Mouse (Mus musculus): ENCODE data around the gene Acr.

The Acr gene

DNA sequence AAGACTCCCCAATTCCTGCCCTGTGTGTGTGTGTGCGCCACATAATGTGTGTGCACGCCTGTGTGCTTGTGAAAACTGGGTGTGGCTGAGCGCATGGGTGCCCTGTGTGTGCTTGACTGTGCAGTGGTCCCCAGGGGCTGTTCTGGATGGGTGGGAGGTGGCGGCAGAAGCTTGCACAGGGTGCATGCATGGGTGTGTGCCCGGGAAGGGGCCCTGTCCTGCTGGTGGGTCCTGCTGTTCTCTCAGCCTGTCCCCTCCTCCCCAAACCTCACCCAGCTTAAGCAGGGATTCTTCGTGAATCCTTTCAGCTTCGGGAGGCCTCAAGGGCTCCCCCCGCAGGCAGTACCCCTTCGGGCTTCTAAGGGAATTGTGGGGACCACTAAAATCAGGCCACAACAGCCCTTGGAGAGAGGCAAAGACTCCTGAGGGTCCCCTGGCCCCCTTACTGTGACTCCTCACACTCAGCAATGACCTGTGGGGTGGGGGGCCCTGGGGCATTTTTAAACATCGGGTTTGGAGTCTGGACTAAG, 8.9 kb upstream of the Acr start:
- DNase-seq (ENCODE audit: low read depth, low spot score): no peak
- no peaks in the 10 kb centered on the region for H3K27me3 ChIP-seq (ENCODE audit: control insufficient read depth, insufficient read depth, low read length, poor library complexity, severe bottlenecking)
- no peaks in the 10 kb centered on the region for H3K36me3 ChIP-seq (ENCODE audit: control insufficient read depth, insufficient read depth, low read length, poor library complexity, severe bottlenecking)

- DNase-seq (ENCODE audit: low read depth, low spot score): no peak
- Histone ChIP-seq H3K27me3 (ENCODE audit: control insufficient read depth, insufficient read depth, low read length, poor library complexity, severe bottlenecking) (no peaks in the 10 kb centered on the region), H3K36me3 (ENCODE audit: control insufficient read depth, insufficient read depth, low read length, poor library complexity, severe bottlenecking) (no peaks in the 10 kb centered on the region)
Observed at GRCm38 (mm10) chr15:89572147-89572546, 4.0 kb downstream of the Acr start.

- no peak for DNase-seq (ENCODE audit: low read depth, low spot score)
- no peaks in the 10 kb centered on the region for H3K36me3 ChIP-seq (ENCODE audit: control insufficient read depth, insufficient read depth, low read length, poor library complexity, severe bottlenecking)
- H3K27me3 ChIP-seq (ENCODE audit: control insufficient read depth, insufficient read depth, low read length, poor library complexity, severe bottlenecking): no peaks in the 10 kb centered on the region
Observed at GRCm38 (mm10) chr15:89582494-89582893, 14.4 kb downstream of the Acr start.

DNA sequence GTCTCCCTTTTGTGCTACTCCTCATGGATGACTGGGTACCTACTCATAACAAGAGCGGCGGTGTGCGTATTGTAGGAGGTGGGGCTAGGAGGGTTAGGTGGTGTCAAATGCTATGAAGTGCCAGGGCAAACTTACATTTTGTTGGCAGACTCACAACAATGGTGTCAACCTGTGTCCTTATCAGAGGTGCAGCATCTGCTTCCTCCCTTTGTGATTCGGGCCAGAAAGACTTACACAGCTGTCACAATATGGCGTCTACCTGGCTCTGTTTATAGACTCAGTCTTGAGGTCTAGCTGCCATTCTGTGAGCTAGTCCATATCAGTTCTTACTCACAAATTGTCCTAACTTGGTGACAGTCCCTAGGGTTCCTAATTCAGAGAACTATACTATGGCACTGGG, 17.0 kb downstream of the Acr start:
- no peak for DNase-seq (ENCODE audit: low read depth, low spot score)
- no peaks in the 10 kb centered on the region for H3K36me3 ChIP-seq (ENCODE audit: control insufficient read depth, insufficient read depth, low read length, poor library complexity, severe bottlenecking)
- no peaks in the 10 kb centered on the region for H3K27me3 ChIP-seq (ENCODE audit: control insufficient read depth, insufficient read depth, low read length, poor library complexity, severe bottlenecking)

- no peaks in the 10 kb centered on the region for H3K36me3 ChIP-seq (ENCODE audit: control insufficient read depth, insufficient read depth, low read length, poor library complexity, severe bottlenecking)
- no peak for DNase-seq (ENCODE audit: low read depth, low spot score)
- no peaks in the 10 kb centered on the region for H3K27me3 ChIP-seq (ENCODE audit: control insufficient read depth, insufficient read depth, low read length, poor library complexity, severe bottlenecking)
Observed at GRCm38 (mm10) chr15:89585631-89586030, 17.5 kb downstream of the Acr start.

- no peaks in the 10 kb centered on the region for H3K27me3 ChIP-seq (ENCODE audit: control insufficient read depth, insufficient read depth, low read length, poor library complexity, severe bottlenecking)
- DNase-seq (ENCODE audit: low read depth, low spot score): no peak
- no peaks in the 10 kb centered on the region for H3K36me3 ChIP-seq (ENCODE audit: control insufficient read depth, insufficient read depth, low read length, poor library complexity, severe bottlenecking)
Observed at GRCm38 (mm10) chr15:89589146-89589545, 21.0 kb downstream of the Acr start.

DNA sequence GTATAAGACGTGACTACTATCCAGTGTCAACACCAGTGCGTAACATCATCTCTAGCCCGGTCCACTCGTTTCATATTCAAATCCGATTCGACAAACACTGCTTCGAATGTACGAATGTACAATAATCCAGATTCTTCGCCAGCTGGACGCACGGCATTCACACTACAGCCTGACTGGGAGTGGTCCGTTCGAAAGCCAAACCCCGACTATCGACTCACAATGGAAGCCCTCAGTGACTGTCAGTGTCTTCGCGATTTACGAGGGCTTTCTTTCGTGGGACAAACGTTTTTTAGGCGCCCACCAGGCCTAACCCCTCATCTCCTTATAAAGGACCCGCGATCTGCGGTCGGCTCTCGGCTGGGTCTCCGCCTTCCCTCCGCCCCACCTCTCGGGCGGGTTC, 23.2 kb downstream of the Acr start:
- Histone ChIP-seq H3K27me3 (ENCODE audit: control insufficient read depth, insufficient read depth, low read length, poor library complexity, severe bottlenecking) (no peaks in the 10 kb centered on the region), H3K36me3 (ENCODE audit: control insufficient read depth, insufficient read depth, low read length, poor library complexity, severe bottlenecking) (no peaks in the 10 kb centered on the region)
- DNase-seq (ENCODE audit: low read depth, low spot score): no peak

GRCm38 (mm10) chr15:89591723-89592455, 23.8 kb downstream of the Acr start, which contains the start of gene Rabl2:
Gene Rabl2, minus strand, starts transcription at chr15:89591923.
- DNase-seq (ENCODE audit: low read depth, low spot score): peak; percentile 82
- no peaks in the 10 kb centered on the region for H3K36me3 ChIP-seq (ENCODE audit: control insufficient read depth, insufficient read depth, low read length, poor library complexity, severe bottlenecking)
- no peaks in the 10 kb centered on the region for H3K27me3 ChIP-seq (ENCODE audit: control insufficient read depth, insufficient read depth, low read length, poor library complexity, severe bottlenecking)

DNA sequence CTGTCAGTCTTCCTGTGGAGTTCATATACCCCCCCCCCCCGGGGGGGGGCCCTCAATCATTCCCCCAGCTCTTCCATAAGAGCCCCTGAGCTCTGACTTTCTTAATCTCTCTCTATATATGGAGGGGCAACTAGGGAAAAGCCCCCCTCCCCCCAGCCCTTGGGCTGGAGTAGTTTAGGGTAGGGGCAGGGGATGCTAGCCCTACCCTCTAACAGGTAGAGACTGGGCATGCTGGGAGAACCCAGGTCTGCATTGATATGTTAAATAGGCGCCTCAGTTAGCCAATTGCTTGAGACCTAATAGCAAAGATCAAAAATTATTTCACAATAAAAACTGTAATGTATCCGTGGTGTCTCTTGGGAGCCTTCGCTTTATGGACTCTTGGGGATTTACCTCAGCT, 24.4 kb downstream of the Acr start:
- Histone ChIP-seq H3K27me3 (ENCODE audit: control insufficient read depth, insufficient read depth, low read length, poor library complexity, severe bottlenecking) (no peaks in the 10 kb centered on the region), H3K36me3 (ENCODE audit: control insufficient read depth, insufficient read depth, low read length, poor library complexity, severe bottlenecking) (no peaks in the 10 kb centered on the region)
- no peak for DNase-seq (ENCODE audit: low read depth, low spot score)

GRCm38 (mm10) chr15:89605822-89606570, 37.9 kb downstream of the Acr start:
- Histone ChIP-seq H3K36me3 (ENCODE audit: control insufficient read depth, insufficient read depth, low read length, poor library complexity, severe bottlenecking) (no peaks in the 10 kb centered on the region), H3K27me3 (ENCODE audit: control insufficient read depth, insufficient read depth, low read length, poor library complexity, severe bottlenecking) (no peaks in the 10 kb centered on the region)
- no peak for DNase-seq (ENCODE audit: low read depth, low spot score)

DNA sequence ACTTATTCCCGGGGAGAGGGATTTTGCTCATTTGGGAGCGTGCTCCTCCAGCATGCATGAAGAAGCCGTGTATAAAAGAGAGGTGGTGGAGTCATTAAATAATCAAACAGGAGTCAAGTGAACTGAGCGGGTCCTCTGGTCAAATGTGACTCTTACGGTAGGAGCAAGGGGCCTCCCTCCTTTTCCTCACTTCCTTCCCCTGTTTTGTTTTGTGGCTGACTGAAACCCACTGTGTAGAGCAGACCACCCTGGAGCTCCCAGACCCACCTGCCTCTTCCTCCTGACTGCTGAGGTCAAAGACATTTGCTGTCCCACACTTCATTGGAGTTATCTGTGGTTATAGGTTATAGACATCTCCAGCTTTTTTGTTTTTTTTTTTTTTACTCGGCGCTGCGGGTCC, 39.4 kb downstream of the Acr start:
- no peak for DNase-seq (ENCODE audit: low read depth, low spot score)
- no peaks in the 10 kb centered on the region for H3K27me3 ChIP-seq (ENCODE audit: control insufficient read depth, insufficient read depth, low read length, poor library complexity, severe bottlenecking)
- H3K36me3 ChIP-seq (ENCODE audit: control insufficient read depth, insufficient read depth, low read length, poor library complexity, severe bottlenecking): no peaks in the 10 kb centered on the region

GRCm38 (mm10) chr15:89607888-89608287, 39.8 kb downstream of the Acr start:
- DNase-seq (ENCODE audit: low read depth, low spot score): no peak
- H3K27me3 ChIP-seq (ENCODE audit: control insufficient read depth, insufficient read depth, low read length, poor library complexity, severe bottlenecking): no peaks in the 10 kb centered on the region
- H3K36me3 ChIP-seq (ENCODE audit: control insufficient read depth, insufficient read depth, low read length, poor library complexity, severe bottlenecking): no peaks in the 10 kb centered on the region

DNA sequence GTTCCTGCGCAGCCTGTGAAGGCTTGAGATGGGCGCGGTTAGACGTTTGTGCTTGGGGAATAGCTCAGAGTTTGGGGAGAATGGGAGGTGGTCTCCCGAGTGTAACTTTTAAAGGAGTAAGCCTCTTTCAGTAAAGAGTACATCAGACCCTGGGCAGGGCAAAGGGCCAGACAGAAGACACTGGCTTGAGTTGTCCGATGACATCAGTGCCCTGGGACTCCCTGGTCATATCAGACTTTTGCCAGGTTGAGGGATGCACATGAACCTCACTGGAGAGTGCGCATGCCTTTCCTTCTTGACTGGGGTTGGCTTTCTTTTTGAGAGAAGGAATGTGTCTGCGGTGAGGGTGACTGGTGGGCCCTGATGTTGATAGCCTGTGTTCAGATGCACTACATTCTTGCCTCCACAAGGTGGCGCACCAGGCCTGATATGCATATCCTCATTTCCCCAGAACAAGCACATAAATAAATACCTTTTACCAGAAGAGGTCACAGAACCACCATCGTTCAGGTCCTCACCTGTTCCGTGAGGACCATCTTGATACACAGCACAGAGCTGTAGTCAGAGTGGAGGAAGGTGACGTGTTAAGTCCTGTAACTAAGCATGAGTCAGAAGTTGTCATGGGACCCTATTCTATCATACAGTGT, 54.3 kb downstream of the Acr start:
- H3K36me3 ChIP-seq (ENCODE audit: control insufficient read depth, insufficient read depth, low read length, poor library complexity, severe bottlenecking): no peaks in the 10 kb centered on the region
- DNase-seq (ENCODE audit: low read depth, low spot score): peak; percentile 16
- H3K27me3 ChIP-seq (ENCODE audit: control insufficient read depth, insufficient read depth, low read length, poor library complexity, severe bottlenecking): no peaks in the 10 kb centered on the region

- no peaks in the 10 kb centered on the region for H3K36me3 ChIP-seq (ENCODE audit: control insufficient read depth, insufficient read depth, low read length, poor library complexity, severe bottlenecking)
- H3K27me3 ChIP-seq (ENCODE audit: control insufficient read depth, insufficient read depth, low read length, poor library complexity, severe bottlenecking): no peaks in the 10 kb centered on the region
- no peak for DNase-seq (ENCODE audit: low read depth, low spot score)
Observed at GRCm38 (mm10) chr15:89622959-89623625, 55.0 kb downstream of the Acr start.

GRCm38 (mm10) chr15:89623626-89623959, 55.5 kb downstream of the Acr start:
- Histone ChIP-seq H3K36me3 (ENCODE audit: control insufficient read depth, insufficient read depth, low read length, poor library complexity, severe bottlenecking) (no peaks in the 10 kb centered on the region), H3K27me3 (ENCODE audit: control insufficient read depth, insufficient read depth, low read length, poor library complexity, severe bottlenecking) (no peaks in the 10 kb centered on the region)
- DNase-seq (ENCODE audit: low read depth, low spot score): peak; percentile 47
